Mouse (Mus musculus): ENCODE results near the gene Pdyn.

Gene Pdyn

DNA sequence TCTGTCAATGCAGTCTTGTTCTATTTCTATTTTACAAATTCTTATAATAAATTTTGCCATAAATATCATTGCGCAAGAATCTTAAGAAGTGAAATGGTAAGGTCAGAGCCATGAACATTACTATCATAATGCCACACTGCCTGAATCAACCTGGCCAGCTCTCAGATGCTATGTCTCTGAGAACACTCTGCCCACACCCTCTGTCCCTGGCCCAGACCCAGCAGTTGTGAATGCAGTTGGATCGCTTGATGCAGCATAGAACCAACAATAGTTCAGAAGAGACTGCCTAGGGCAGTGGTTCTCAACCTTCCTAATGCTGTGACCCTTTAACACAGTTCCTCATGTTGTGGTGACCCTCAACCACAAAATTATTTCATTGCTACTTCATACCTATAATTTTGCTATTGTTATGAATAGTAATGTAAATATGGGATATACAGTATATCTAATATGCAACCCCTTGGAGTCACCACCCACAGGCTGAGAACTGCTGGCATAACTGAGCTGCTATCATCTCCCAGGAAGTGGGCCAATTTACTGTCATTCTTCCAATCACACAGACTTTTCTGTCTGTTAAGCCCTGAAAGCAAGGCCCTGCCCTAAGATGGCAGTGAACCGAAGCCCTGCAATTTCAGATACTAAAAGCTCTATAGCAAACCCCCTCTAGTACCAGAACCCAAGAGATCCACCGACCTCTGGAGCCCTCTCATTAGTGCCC, 45.3 kb downstream of the Pdyn start:
- no peak for DNase-seq (ENCODE audit: low read depth, low spot score)

DNA sequence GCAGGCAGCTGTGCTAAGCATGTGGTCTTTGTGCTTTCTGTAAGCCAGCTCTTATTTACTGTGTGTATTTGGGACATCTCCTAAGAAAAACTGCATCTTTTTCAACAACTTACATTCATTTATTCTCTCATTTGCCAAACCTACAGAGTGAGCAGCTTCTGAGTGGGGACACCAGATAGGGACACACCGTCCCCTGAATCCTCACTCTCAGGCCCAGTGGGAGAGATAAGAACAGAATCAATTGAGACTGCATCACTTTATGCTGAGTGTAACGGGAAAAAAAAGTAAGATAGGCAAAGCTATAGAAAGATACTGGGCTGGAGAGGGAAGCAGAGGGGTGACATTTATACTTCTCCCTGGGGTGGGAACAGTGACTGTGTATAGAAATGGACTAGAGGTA, 46.0 kb downstream of the Pdyn start:
- no peak for DNase-seq (ENCODE audit: low read depth, low spot score)

DNA sequence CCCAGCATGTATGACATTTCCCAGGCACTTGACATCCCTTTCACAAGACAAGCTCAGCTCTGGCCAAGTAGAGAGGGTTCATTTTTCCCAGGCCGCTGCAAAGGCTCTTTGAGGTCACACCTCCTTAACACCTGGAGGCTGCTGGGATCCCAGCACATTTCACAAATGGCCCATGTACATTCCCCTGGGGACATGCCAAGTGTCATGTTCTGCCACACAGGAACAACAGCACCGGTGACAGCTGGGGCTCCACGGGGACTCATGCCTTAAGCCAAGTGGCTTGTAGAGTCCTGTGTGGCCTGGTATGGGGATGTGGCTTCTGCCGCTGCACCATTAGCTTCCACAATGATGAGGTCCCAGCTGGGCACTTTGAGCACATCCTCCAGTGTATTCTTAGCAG, 47.0 kb downstream of the Pdyn start:
- no peak for DNase-seq (ENCODE audit: low read depth, low spot score)
